Mouse (Mus musculus) induced T-regulatory cell, adult 2 months (primary cell): ENCODE results near the gene Coro6.

Source experiments
- DNase-seq: peaks from one replicate; pipeline ENCODE4 v3.0.0-alpha.2; 2012; ENCODE audit warnings: low read depth

Coro6 gene

GRCm38 (mm10) chr11:77462283-77463100 is at the start of gene Coro6:
Gene Coro6, plus strand, starts transcription at chr11:77462411.
- peak; percentile 48 for DNase-seq

- DNase-seq: no peak
These were observed 47.9 kb upstream of the Coro6 start for GRCm38 (mm10) chr11:77414141-77414839.

GRCm38 (mm10) chr11:77416212-77417000 is 45.8 kb upstream of the Coro6 start:
- DNase-seq: no peak

GRCm38 (mm10) chr11:77418021-77418420 is 44.2 kb upstream of the Coro6 start:
- DNase-seq: no peak

- no peak for DNase-seq
These were observed 38.9 kb upstream of the Coro6 start for GRCm38 (mm10) chr11:77423175-77423859.

- no peak for DNase-seq
These were observed 33.8 kb upstream of the Coro6 start for GRCm38 (mm10) chr11:77428446-77428845.

- no peak for DNase-seq
These were observed 25.2 kb upstream of the Coro6 start for GRCm38 (mm10) chr11:77437026-77437425.

GRCm38 (mm10) chr11:77440081-77440480 is 22.1 kb upstream of the Coro6 start:
- DNase-seq: no peak

- no peak for DNase-seq
These were observed 21.2 kb upstream of the Coro6 start for GRCm38 (mm10) chr11:77441020-77441419.

- DNase-seq: no peak
These were observed 19.7 kb upstream of the Coro6 start for GRCm38 (mm10) chr11:77442186-77443170.

GRCm38 (mm10) chr11:77444939-77445338 is 17.3 kb upstream of the Coro6 start:
- no peak for DNase-seq

- DNase-seq: peak; percentile 79
These were observed 15.6 kb upstream of the Coro6 start for GRCm38 (mm10) chr11:77446628-77447041.

- no peak for DNase-seq
These were observed 13.0 kb upstream of the Coro6 start for GRCm38 (mm10) chr11:77449224-77449623.

- DNase-seq: no peak
These were observed 10.5 kb upstream of the Coro6 start for GRCm38 (mm10) chr11:77451670-77452069.

- no peak for DNase-seq
These were observed 8.8 kb upstream of the Coro6 start for GRCm38 (mm10) chr11:77453388-77453787.

- DNase-seq: no peak
These were observed 6.3 kb upstream of the Coro6 start for GRCm38 (mm10) chr11:77455770-77456510.

- no peak for DNase-seq
These were observed 5.3 kb upstream of the Coro6 start for GRCm38 (mm10) chr11:77456866-77457265.

GRCm38 (mm10) chr11:77461856-77462255 is 355 bp upstream of the Coro6 start:
- DNase-seq: peak; percentile 32

- no peak for DNase-seq
These were observed 862 bp downstream of the Coro6 start for GRCm38 (mm10) chr11:77463101-77463445.

- no peak for DNase-seq
These were observed 1.6 kb downstream of the Coro6 start for GRCm38 (mm10) chr11:77463786-77464185.
